Mouse (Mus musculus): Measurements from ENCODE around the gene Ahdc1. TPM values are rescaled to one million over a fixed set of nuclear protein-coding genes. Genes with fewer than 3 reads are reported as not detected.

Ahdc1 gene
- polyA plus RNA-seq, 1 experiment from 2014 or later, result 10.5 TPM

- Histone ChIP-seq H3K9me3 (no peaks in the 10 kb centered on the region), H3K27ac (no peak overlapping the region), H3K4me2 (replicated peaks) (peak overlapping the region; percentile 100), H3K36me3 (no peaks in the 10 kb centered on the region), H3K9ac (no peak overlapping the region), H3K27me3 (replicated peaks) (peaks cover 47% of the 10 kb centered on the region), H3K4me3 (no peak overlapping the region), H3K4me1 (peaks cover 62% of the 10 kb centered on the region)
- ATAC-seq (ENCODE audit: low FRiP score, low read depth), result no peak
- WGBS, result 25% methylated on average over 6 of the region's 6 CpGs
Measured at GRCm38 (mm10) chr4:133037798-133038197, 26.7 kb downstream of the Ahdc1 start.

GRCm38 (mm10) chr4:133038521-133039115 lies 27.6 kb downstream of the Ahdc1 start:
- H3K36me3 ChIP-seq, result no peaks in the 10 kb centered on the region
- peak overlapping the region; percentile 55 for H3K4me3 ChIP-seq
- H3K27ac ChIP-seq, result no peak overlapping the region
- H3K4me2 ChIP-seq (replicated peaks), result peak overlapping the region; percentile 100
- under 1% methylated on average over 73 of the region's 76 CpGs for WGBS
- peaks cover 47% of the 10 kb centered on the region for H3K27me3 ChIP-seq (replicated peaks)
- peak overlapping the region; percentile 71 for H3K9ac ChIP-seq
- no peaks in the 10 kb centered on the region for H3K9me3 ChIP-seq
- H3K4me1 ChIP-seq, result peaks cover 70% of the 10 kb centered on the region
- ATAC-seq (ENCODE audit: low FRiP score, low read depth), result 0 out of 2 replicates have a peak, but pooled peaks have one; percentile 8

- Histone ChIP-seq H3K27ac (0 out of 2 replicates have a peak overlapping the region, but pooled peaks have one; percentile 37), H3K9me3 (no peaks in the 10 kb centered on the region), H3K9ac (peak overlapping the region; percentile 71), H3K27me3 (replicated peaks) (peaks cover 47% of the 10 kb centered on the region), H3K4me3 (peak overlapping the region; percentile 55), H3K36me3 (no peaks in the 10 kb centered on the region), H3K4me2 (replicated peaks) (peak overlapping the region; percentile 100), H3K4me1 (peaks cover 76% of the 10 kb centered on the region)
- WGBS, result under 1% methylated on average over 77 of the region's 77 CpGs
- ATAC-seq (ENCODE audit: low FRiP score, low read depth), result no peak
Measured at GRCm38 (mm10) chr4:133039116-133039819, 28.2 kb downstream of the Ahdc1 start.

- Histone ChIP-seq H3K4me1 (peaks cover 79% of the 10 kb centered on the region), H3K4me3 (peak overlapping the region; percentile 55; the same call in 1 of the 2 replicates), H3K9ac (peak overlapping the region; percentile 71; the same call in 1 of the 2 replicates), H3K4me2 (replicated peaks) (peak overlapping the region; percentile 100), H3K36me3 (no peaks in the 10 kb centered on the region), H3K27me3 (replicated peaks) (peaks cover 47% of the 10 kb centered on the region), H3K27ac (no peak overlapping the region), H3K9me3 (no peaks in the 10 kb centered on the region)
- ATAC-seq (ENCODE audit: low FRiP score, low read depth), result no peak
- WGBS, result 6% methylated on average over 18 of the region's 18 CpGs
Measured at GRCm38 (mm10) chr4:133039832-133040231, 28.8 kb downstream of the Ahdc1 start.

GRCm38 (mm10) chr4:133040241-133040904 lies 29.3 kb downstream of the Ahdc1 start:
- Histone ChIP-seq H3K4me1 (peaks cover 84% of the 10 kb centered on the region), H3K4me3 (no peak overlapping the region), H3K4me2 (replicated peaks) (peak overlapping the region; percentile 100), H3K9me3 (no peaks in the 10 kb centered on the region), H3K27ac (no peak overlapping the region), H3K27me3 (replicated peaks) (peaks cover 45% of the 10 kb centered on the region), H3K9ac (no peak overlapping the region), H3K36me3 (no peaks in the 10 kb centered on the region)
- ATAC-seq (ENCODE audit: low FRiP score, low read depth), result no peak
- WGBS, result 30% methylated on average over 14 of the region's 14 CpGs

- no peak for ATAC-seq (ENCODE audit: low FRiP score, low read depth)
- Histone ChIP-seq H3K4me2 (replicated peaks) (peak overlapping the region; percentile 53), H3K9ac (no peak overlapping the region), H3K27ac (no peak overlapping the region), H3K4me3 (no peak overlapping the region), H3K4me1 (peaks cover 99% of the 10 kb centered on the region), H3K36me3 (no peaks in the 10 kb centered on the region), H3K9me3 (no peaks in the 10 kb centered on the region), H3K27me3 (replicated peaks) (peaks cover 31% of the 10 kb centered on the region)
- 12% methylated on average over 4 of the region's 4 CpGs for WGBS
Measured at GRCm38 (mm10) chr4:133042244-133042643, 31.2 kb downstream of the Ahdc1 start.

- Histone ChIP-seq H3K4me2 (replicated peaks) (peak overlapping the region; percentile 53), H3K4me3 (0 out of 2 replicates have a peak overlapping the region, but pooled peaks have one; percentile 9), H3K9me3 (no peaks in the 10 kb centered on the region), H3K9ac (peak overlapping the region; percentile 41), H3K36me3 (no peaks in the 10 kb centered on the region), H3K27me3 (replicated peaks) (peaks cover 24% of the 10 kb centered on the region), H3K27ac (peak overlapping the region; percentile 9; the same call in 1 of the 2 replicates), H3K4me1 (peaks cover 99% of the 10 kb centered on the region)
- ATAC-seq (ENCODE audit: low FRiP score, low read depth), result peak; percentile 51
- WGBS, result 3% methylated on average over 28 of the region's 28 CpGs
Measured at GRCm38 (mm10) chr4:133042651-133043635, 31.9 kb downstream of the Ahdc1 start.

GRCm38 (mm10) chr4:133043798-133044646 lies 33.0 kb downstream of the Ahdc1 start:
- H3K36me3 ChIP-seq, result no peaks in the 10 kb centered on the region
- 34% methylated on average over 6 of the region's 6 CpGs for WGBS
- no peak for ATAC-seq (ENCODE audit: low FRiP score, low read depth)
- H3K27me3 ChIP-seq (replicated peaks), result peaks cover 14% of the 10 kb centered on the region
- peak overlapping the region; percentile 23; the same call in 1 of the 2 replicates for H3K9ac ChIP-seq
- H3K4me3 ChIP-seq, result no peak overlapping the region
- H3K27ac ChIP-seq, result 0 out of 2 replicates have a peak overlapping the region, but pooled peaks have one; percentile 9
- peaks cover 99% of the 10 kb centered on the region for H3K4me1 ChIP-seq
- H3K4me2 ChIP-seq (replicated peaks), result peak overlapping the region; percentile 53
- no peaks in the 10 kb centered on the region for H3K9me3 ChIP-seq

GRCm38 (mm10) chr4:133044647-133045094 lies 33.6 kb downstream of the Ahdc1 start:
- 0 out of 2 replicates have a peak overlapping the region, but pooled peaks have one; percentile 14 for H3K4me2 ChIP-seq (replicated peaks)

GRCm38 (mm10) chr4:133045771-133046474 lies 34.9 kb downstream of the Ahdc1 start:
- H3K27me3 ChIP-seq (replicated peaks), result no peaks in the 10 kb centered on the region; the same call in none of the 2 replicates
- H3K4me3 ChIP-seq, result no peak overlapping the region
- 0 out of 2 replicates have a peak overlapping the region, but pooled peaks have one; percentile 20 for H3K27ac ChIP-seq
- 36% methylated on average over 11 of the region's 11 CpGs for WGBS
- H3K36me3 ChIP-seq, result no peaks in the 10 kb centered on the region
- H3K4me2 ChIP-seq (replicated peaks), result no peak overlapping the region; the same call in 1 of the 2 replicates
- peak overlapping the region; percentile 29; the same call in 1 of the 2 replicates for H3K9ac ChIP-seq
- H3K4me1 ChIP-seq, result peaks cover 100% of the 10 kb centered on the region
- no peaks in the 10 kb centered on the region for H3K9me3 ChIP-seq
- no peak for ATAC-seq (ENCODE audit: low FRiP score, low read depth)

More at GRCm38 (mm10) chr4:133044647-133045094, 33.6 kb downstream of the Ahdc1 start:
- no peaks in the 10 kb centered on the region for H3K9me3 ChIP-seq
- H3K36me3 ChIP-seq, result no peaks in the 10 kb centered on the region
- H3K27me3 ChIP-seq (replicated peaks), result peaks cover 10% of the 10 kb centered on the region
- no peak for ATAC-seq (ENCODE audit: low FRiP score, low read depth)
- 17% methylated on average over 6 of the region's 6 CpGs for WGBS
- peaks cover 99% of the 10 kb centered on the region for H3K4me1 ChIP-seq
- H3K4me3 ChIP-seq, result no peak overlapping the region
- H3K9ac ChIP-seq, result peak overlapping the region; percentile 23; the same call in 1 of the 2 replicates
- H3K27ac ChIP-seq, result no peak overlapping the region

Data from neural tube, embryonic 12.5 days (tissue).